Mouse (Mus musculus): Measurements from ENCODE around the gene Vac14. TPM values are rescaled to one million over a fixed set of nuclear protein-coding genes. Genes with fewer than 3 reads are reported as not detected.

Vac14 gene
- polyA plus RNA-seq (2021; fragmentation: Nextera tagmentation) = 6.0 and 20.4 TPM in 2 replicates
- long read RNA-seq, experiment 1, partial matches to known transcripts = 3 of 9 reads
- long read RNA-seq, experiment 1, other reads (novel, unspliced or antisense) = 2 of 9 reads
- long read RNA-seq, experiment 2, partial matches to known transcripts = 3 of 6 reads
- long read RNA-seq, experiment 2, other reads (novel, unspliced or antisense) = 3 of 6 reads

DNA sequence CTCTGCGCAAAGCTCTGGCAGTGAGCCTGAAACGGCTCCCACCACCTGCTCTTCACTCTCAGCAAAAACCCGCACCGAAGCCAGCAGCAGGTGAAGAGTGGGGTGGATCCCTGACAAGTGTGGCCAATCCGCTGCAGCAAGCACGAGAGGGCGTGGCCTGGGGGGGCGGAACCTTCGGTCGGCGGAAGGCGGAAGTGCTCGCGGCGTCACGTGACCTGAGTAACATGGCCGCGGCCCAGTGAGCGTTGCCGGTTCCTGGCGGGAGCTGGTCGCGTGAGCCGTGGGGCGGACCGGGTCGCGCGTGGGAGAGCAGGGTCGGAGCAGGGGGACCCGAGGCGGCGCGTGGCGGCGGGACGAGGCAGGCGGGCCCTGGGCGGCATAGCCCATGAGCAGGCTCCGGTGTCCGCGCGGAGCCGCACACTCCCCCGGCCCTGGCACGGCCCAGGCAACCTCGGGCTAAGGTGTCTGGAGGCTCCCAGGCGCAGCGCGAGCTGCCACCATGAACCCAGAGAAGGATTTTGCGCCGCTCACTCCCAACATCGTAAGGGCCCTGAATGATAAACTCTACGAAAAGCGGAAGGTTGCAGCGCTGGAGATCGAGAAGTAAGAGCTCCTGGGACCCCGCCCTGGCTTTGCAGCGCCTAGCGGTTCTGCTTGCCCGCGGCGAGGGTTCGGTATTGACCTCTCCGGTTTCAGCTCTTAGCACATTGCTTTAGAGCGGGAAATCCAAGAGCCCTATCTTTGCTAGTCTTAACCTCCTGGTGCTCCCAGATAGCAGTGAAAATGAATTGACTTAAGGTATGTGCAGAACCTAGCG, at the start of gene Vac14:
TSS of gene Vac14 (plus strand) at position 195 of the 817 bp plus-strand sequence.

DNA sequence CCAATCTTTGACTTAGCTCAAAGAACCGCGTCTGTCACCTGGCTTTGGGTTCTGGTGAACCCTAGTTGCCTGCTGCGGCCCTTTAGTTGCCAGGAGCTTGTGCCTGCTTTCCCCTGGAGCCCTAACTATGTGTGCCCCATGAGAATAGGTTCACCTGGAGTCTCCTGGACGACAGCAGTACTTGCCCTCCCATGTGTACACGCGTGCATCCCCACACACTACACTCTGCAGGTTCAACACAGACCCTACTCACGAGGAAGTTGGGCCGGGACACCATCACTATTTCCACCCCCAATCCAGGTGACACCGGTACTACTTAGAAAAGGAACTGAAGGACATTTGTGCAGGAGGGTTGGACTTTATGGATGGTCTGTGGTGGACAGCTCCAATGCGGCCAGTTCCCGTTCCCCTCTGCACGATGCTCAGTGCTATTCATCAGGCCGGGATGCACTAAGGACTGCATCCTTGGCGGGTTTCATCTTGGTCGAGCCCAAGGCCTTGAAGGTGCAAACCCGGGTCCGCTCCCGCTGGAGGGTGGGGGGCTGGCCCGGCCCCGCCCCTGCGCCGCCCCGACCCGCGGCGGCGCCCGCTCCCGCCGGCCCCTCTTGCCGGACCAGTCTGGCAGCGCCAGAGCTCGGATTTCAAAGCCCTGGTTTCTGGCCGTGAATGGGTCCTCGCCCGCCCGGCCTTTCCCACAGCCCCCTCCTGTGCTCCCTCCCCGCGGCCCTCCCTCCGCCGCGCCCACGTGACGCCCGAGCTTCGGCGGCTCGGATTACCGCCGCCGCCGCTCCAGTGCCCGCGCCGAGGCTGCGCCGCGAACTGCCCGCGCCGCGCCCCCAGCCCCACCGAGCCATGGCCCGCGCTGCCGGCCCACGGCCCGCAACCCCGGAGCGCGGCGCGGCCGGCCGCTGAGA, 102.6 kb downstream of the Vac14 start, which contains the start of gene Mtss1l:
TSS of gene Mtss1l (plus strand) at position 792 of the 914 bp plus-strand sequence.

Other genes starting within 250 kb of the Vac14 start
- gene Mtss1l, start 102.9 kb downstream of the Vac14 start, polyA plus RNA-seq (2021; fragmentation: Nextera tagmentation) = 19.7 and 42.3 TPM in 2 replicates
- gene Il34, start 187.3 kb downstream of the Vac14 start, polyA plus RNA-seq (2021; fragmentation: Nextera tagmentation) = 59.8 and 64.3 TPM in 2 replicates
- 21.5 and 30.2 TPM in 2 replicates for gene Cog4, start 228.0 kb downstream of the Vac14 start, polyA plus RNA-seq (2021; fragmentation: Nextera tagmentation)
- gene Sf3b3, start 228.2 kb downstream of the Vac14 start, polyA plus RNA-seq (2021; fragmentation: Nextera tagmentation) = 18.3 and 19.2 TPM in 2 replicates